Mouse (Mus musculus) liver, embryonic 14.5 days (tissue): ENCODE measurements around the gene Vps13a. TPM values are rescaled to one million over a fixed set of nuclear protein-coding genes. Genes with fewer than 3 reads are reported as not detected.

Experiments
- ATAC-seq: fragments of 200-750 bp; cut with Nextera tagmentation; 2 replicates; pipeline ENCODE4 v1.8.0; 2017; ENCODE audit warnings: moderate number of reproducible peaks, mild to moderate bottlenecking, moderate library complexity; ENCODE audit not compliant: insufficient read depth
- DNase-seq, 3 experiments: peaks; one replicate each; pipeline ENCODE4 v3.0.0-alpha.2; 2012 to 2013; ENCODE audit warnings: low read depth in 3 of 3, low spot score in 3 of 3
- H3K27ac ChIP-seq: fragments of 300-500 bp; sonication (generic); 2 replicates; pipeline ENCODE4 v1.5.1; 2014; ENCODE audit warnings: moderate library complexity, mild to moderate bottlenecking, control low read depth, inconsistent platforms
- H3K27me3 ChIP-seq: fragments of 300-500 bp; sonication (generic); 2 replicates; pipeline ENCODE4 v1.6.1; 2014; ENCODE audit warnings: mild to moderate bottlenecking, low read length, moderate library complexity; ENCODE audit not compliant: control insufficient read depth, insufficient read depth
- H3K36me3 ChIP-seq: fragments of 300-500 bp; sonication (generic); replicated peaks from 2 replicates; pipeline ENCODE4 v1.6.1; 2014; ENCODE audit warnings: low read depth; ENCODE audit not compliant: control insufficient read depth, insufficient read depth
- H3K4me1 ChIP-seq, 2 experiments: fragments of 200-500 bp in 1 of 2; fragments of 300-500 bp in 1 of 2; sonication (generic) in 1 of 2; replicated peaks; 2 replicates each; pipeline ENCODE4 v1.6.1; 2012 to 2014; ENCODE audit warnings: antibody characterized with exemption in 1 of 2, inconsistent platforms in 1 of 2, low read length in 1 of 2; ENCODE audit not compliant: control insufficient read depth in 2 of 2, insufficient read depth in 2 of 2
- H3K4me2 ChIP-seq: fragments of 300-500 bp; sonication (generic); 2 replicates; pipeline ENCODE4 v1.6.1; 2014; ENCODE audit warnings: low read depth, mild to moderate bottlenecking, control low read depth, moderate library complexity
- H3K4me3 ChIP-seq, 2 experiments: fragments of 200-500 bp in 1 of 2; fragments of 300-500 bp in 1 of 2; sonication (generic) in 1 of 2; 2 replicates each; pipeline ENCODE4 v1.5.1; 2012 to 2014; ENCODE audit warnings: low read depth in 2 of 2, low read length in 2 of 2, mild to moderate bottlenecking in 2 of 2, control low read depth in 1 of 2, inconsistent platforms in 1 of 2, moderate library complexity in 1 of 2; ENCODE audit not compliant: insufficient read depth in 1 of 2
- H3K9ac ChIP-seq: fragments of 300-500 bp; sonication (generic); replicated peaks from 2 replicates; pipeline ENCODE4 v1.6.1; 2014; ENCODE audit warnings: mild to moderate bottlenecking, control low read depth, moderate library complexity
- H3K9me3 ChIP-seq: fragments of 300-500 bp; sonication (generic); 2 replicates; pipeline ENCODE4 v1.6.1; 2016; ENCODE audit warnings: low read length, mixed read lengths; ENCODE audit not compliant: control insufficient read depth
- CTCF ChIP-seq: IDR thresholded peaks from 2 replicates; pipeline ENCODE4 v1.5.1; 2016; ENCODE audit warnings: antibody characterized with exemption, low read depth, control low read depth
- EP300 ChIP-seq: IDR thresholded peaks from 2 replicates; pipeline ENCODE4 v1.6.1; 2016; ENCODE audit warnings: antibody characterized with exemption, low read depth
- WGBS: fragments of 180-500 bp; shearing (Covaris S2); extraction: QIAGEN DNeasy Blood & Tissue Kit; methylation state at CpG from one replicate; pipeline ENCODE4 v1.1.7; 2014; ENCODE audit not compliant: insufficient replicate concordance; 5-methylcytosine and 5-hydroxymethylcytosine counted together
- polyA plus RNA-seq, 2 experiments: library from polyadenylated mRNA; depleted of rRNA in 1 of 2; stranded (reverse) in 1 of 2; unstranded in 1 of 2; fragments of >200 nt; fragmentation: Nextera tagmentation in 1 of 2; extraction: Ambion mirVana in 1 of 2; gene quantifications; 2 replicates each; pipeline versions ENCODE4 v1.2.1 to v1.2.3; 2012 to 2014

Gene Vps13a
- polyA plus RNA-seq, 2 experiments = 6.9 to 8.0 TPM

DNA sequence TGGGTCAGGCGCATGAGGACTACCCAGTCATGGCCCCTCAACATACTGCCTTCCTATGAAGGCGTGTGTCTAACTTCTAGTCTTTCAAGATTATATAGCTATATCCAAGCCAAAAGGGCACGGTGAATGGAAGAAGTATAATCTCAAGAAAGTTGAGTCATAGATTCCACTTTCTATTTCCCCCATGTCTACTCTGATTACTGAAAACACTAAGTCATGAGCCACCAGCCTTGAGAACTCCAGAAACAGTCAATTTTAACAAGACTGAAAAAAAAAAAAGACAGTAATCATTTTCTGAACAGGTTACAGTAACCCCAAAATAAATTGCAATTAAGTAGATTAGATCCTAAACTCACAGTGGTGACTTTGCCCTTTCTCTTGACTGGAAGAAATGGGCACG lies 95.8 kb downstream of the Vps13a start:
- Histone ChIP-seq H3K9me3 (no peaks in the 10 kb centered on the region), H3K9ac (no peak overlapping the region)
- ATAC-seq = no peak

DNA sequence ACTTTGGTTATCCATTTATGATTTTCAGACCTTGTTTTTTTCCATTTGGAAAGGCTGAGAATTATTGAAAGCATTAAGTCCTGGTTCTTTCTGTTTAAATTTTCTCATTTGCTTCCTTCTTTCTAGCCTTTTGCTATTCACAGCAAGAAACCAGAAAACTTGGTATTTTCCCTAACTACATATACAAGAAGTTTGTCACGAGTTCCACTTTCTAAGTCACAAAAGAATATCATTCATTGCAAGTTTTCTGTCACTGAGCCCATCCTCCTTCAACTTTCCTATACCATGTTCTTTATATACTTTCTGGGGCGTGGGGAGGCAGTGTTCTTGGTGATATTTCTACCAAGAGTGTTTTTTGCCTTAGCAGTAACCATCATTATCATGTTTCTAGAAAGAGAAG lies 96.5 kb downstream of the Vps13a start:
- no peak overlapping the region for H3K9ac ChIP-seq
- no peak overlapping the region for H3K4me2 ChIP-seq
- ATAC-seq (no peak), DNase-seq (no peak)
- H3K27ac ChIP-seq = no peak overlapping the region
- TF ChIP-seq EP300 (no peak), CTCF (no peak)
- no peaks in the 10 kb centered on the region for H3K4me1 ChIP-seq
- no peaks in the 10 kb centered on the region for H3K27me3 ChIP-seq
- 74% methylated on average over 2 of the region's 2 CpGs for WGBS
- peaks cover 4% of the 10 kb centered on the region for H3K36me3 ChIP-seq
- H3K4me3 ChIP-seq = no peak overlapping the region
- no peaks in the 10 kb centered on the region for H3K9me3 ChIP-seq

More for the DNA sequence above, 95.8 kb downstream of the Vps13a start:
- Histone ChIP-seq H3K36me3 (peaks cover 4% of the 10 kb centered on the region), H3K27me3 (no peaks in the 10 kb centered on the region), H3K4me3 (no peak overlapping the region), H3K27ac (no peak overlapping the region), H3K4me1 (no peaks in the 10 kb centered on the region), H3K4me2 (no peak overlapping the region)
- 85% methylated on average over 4 of the region's 4 CpGs for WGBS
- TF ChIP-seq EP300 (no peak), CTCF (no peak)
- no peak for DNase-seq

DNA sequence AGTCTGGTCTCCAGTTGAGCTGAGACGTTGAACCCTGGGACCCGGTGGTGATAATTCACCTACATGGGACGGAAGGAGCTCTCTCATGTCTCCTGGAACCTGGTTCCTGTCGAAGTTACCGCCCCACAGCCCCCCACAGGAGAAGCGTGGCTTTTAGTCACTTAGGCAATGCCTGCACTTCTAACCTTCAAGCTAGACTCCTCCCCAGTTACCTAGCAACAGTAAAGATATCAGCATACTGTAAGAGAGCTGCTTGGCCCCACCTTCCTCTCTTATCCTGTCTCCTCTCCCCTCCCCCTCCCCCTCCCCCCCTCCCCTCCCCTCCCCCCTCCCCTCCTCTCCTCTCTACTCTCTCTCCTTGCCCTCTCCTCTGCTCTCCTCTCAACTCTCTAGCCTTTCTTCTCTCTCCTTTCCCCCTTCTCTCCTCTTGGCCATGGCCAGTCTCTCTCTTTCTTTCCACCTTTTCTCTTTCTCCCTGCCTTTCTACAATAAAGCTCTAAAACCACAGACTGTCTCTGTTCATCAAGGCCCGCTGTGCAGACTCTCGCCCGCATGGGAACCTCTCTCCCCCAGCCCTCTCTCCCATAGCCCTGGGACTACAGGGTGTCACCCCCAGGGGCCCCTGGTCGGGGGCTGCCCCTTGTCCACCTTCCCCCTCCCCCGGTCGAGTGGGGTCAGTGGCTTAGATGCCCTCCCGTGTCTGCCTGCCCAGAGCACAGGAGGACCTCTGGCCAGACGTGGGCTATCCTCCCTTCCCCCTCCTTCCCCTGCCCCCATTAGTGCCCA lies 154.9 kb downstream of the Vps13a start:
- H3K27me3 ChIP-seq = no peaks in the 10 kb centered on the region
- H3K9me3 ChIP-seq = no peaks in the 10 kb centered on the region
- WGBS = 24% methylated on average over 14 of the region's 14 CpGs
- ATAC-seq (peak; percentile 91), DNase-seq (peak; percentile 50 to 58 (median 57))
- no peaks in the 10 kb centered on the region for H3K36me3 ChIP-seq
- H3K27ac ChIP-seq = no peak overlapping the region; the same call in 1 of the 2 replicates
- TF ChIP-seq EP300 (no peak), CTCF (no peak)
- H3K4me3 ChIP-seq = no peak overlapping the region
- no peak overlapping the region for H3K9ac ChIP-seq
- peaks cover 8 to 10% of the 10 kb centered on the region in 2 experiments for H3K4me1 ChIP-seq
- H3K4me2 ChIP-seq = peak overlapping the region; percentile 36

DNA sequence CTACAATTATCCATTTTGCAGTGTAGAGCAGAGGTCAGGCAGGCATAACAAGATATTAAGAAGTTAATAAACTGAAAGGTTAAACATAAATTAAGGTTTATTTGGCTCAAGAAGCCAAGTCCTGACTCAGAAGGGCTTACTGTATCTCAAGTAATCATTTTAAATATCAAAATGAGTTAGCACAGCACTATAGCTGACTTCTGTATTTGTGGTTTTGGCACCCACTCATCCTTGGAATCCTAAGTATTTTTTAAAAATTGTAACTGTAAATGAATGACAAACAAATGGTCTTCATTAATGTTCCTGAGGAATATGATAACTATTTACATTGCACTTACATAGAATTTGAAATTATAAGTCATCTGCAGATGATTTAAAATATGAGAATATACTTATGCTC lies 155.7 kb downstream of the Vps13a start:
- H3K27ac ChIP-seq = no peak overlapping the region
- no peaks in the 10 kb centered on the region for H3K36me3 ChIP-seq
- DNase-seq = no peak
- H3K9ac ChIP-seq = no peak overlapping the region
- no peak overlapping the region for H3K4me2 ChIP-seq
- no peaks in the 10 kb centered on the region for H3K27me3 ChIP-seq
- no peak for TF ChIP-seq CTCF
- TF ChIP-seq EP300 = no peak
- no peaks in the 10 kb centered on the region for H3K9me3 ChIP-seq
- H3K4me1 ChIP-seq = peaks cover 8 to 10% of the 10 kb centered on the region in 2 experiments
- no peak overlapping the region for H3K4me3 ChIP-seq
- no peak for ATAC-seq

DNA sequence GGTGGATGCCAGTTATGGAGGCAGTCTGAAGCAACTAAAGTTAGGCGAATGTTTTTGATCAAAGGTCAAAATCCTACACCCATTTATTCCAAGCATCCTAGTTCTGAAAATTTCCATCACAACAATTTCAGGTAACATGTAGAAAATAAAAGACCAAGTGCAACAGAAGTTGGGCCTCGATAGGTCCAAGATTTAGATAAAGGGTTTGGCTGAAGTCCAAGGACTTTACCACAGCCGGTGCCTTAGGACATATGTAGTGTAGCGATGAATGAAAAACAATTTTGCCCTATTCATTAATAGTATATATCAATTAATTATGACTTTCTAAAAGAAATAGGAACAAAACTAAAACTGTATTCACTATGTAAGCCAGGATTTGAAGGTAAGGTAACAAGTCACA lies 157.6 kb downstream of the Vps13a start:
- Histone ChIP-seq H3K9ac (no peak overlapping the region), H3K4me2 (no peak overlapping the region), H3K27me3 (no peaks in the 10 kb centered on the region), H3K4me1 (peaks cover 8 to 10% of the 10 kb centered on the region in 2 experiments), H3K36me3 (no peaks in the 10 kb centered on the region; the same call in 1 of the 2 replicates), H3K9me3 (no peaks in the 10 kb centered on the region), H3K27ac (no peak overlapping the region), H3K4me3 (no peak overlapping the region)
- ATAC-seq = no peak
- DNase-seq = no peak
- WGBS = 61% methylated on average over 4 of the region's 4 CpGs
- TF ChIP-seq CTCF (no peak), EP300 (no peak)
